Mouse (Mus musculus): ENCODE results near the gene Ndufv3. TPM values are rescaled to one million over a fixed set of nuclear protein-coding genes. Genes with fewer than 3 reads are reported as not detected.
A peak's percentile ranks its signal among the peaks of the same experiment; 100 is the strongest.

Ndufv3 gene
- 249 and 258 TPM in 2 replicates for polyA plus RNA-seq (2016; fragmentation: Nextera tagmentation; extraction: Ambion mirVana)

DNA sequence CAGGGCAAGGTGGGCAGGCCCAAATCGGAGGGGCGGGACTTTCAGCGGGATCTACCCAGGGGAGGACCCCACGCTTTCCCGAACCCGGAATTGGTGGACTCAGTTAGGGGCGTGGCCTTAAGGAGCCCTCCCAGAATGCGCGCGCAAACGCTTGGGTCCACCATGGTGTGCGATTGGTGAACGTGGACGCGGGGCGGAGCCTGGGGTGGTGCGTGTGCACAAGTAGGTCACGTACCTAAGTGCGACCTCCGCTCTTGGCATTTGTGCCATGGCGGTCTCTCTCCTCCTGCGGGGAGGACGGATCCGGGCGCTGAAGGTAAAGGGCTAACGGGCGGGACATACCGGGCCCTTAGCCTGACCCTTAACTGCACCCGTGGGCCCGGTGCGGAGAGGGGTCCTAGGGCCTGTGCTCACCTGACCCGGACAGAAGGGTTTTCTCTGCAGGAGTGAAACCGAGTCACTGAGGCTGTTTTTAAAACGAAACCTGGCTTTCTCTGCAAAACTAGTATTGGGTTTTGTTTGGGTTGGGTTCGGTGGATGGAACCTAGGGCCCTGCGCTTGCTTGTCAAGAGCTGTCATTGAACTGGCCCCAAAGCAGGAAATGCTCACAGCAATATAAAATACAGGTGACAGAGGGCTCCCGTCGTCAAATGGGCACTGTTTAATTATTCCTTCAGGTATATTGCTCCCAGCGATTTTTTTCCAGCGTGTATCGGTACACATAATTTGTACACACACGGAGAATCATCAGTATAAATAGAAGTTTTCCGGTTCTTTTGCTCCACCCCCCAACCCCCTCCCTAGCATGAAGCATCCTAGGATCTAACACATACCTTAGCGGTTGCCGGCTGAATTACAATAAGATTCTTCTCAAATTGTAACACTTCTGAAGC is at the start of gene Ndufv3, which contains the start of gene Wdr4:
Gene Ndufv3 (plus strand): TSS at position 170 of the 893 bp plus-strand sequence.
Gene Wdr4 (minus strand): TSS at position 35 of the 893 bp plus-strand sequence.
- H3K27ac ChIP-seq (replicated peaks), result peak within 1 kb of the TSS; percentile 89
- H3K9me3 ChIP-seq (replicated peaks), result no peaks in the 10 kb centered on the region
- peak within 1 kb of the TSS; percentile 85 for H3K4me3 ChIP-seq
- under 1% methylated on average over 45 of the region's 45 CpGs for WGBS
- DNase-seq (ENCODE audit: low spot score), result peak; percentile 97
- no peaks in the 10 kb centered on the region for H3K27me3 ChIP-seq (ENCODE audit: low read depth, poor library complexity, severe bottlenecking)
- peaks cover 31% of the 10 kb centered on the region for H3K36me3 ChIP-seq
- H3K4me1 ChIP-seq, result peaks cover 23% of the 10 kb centered on the region

DNA sequence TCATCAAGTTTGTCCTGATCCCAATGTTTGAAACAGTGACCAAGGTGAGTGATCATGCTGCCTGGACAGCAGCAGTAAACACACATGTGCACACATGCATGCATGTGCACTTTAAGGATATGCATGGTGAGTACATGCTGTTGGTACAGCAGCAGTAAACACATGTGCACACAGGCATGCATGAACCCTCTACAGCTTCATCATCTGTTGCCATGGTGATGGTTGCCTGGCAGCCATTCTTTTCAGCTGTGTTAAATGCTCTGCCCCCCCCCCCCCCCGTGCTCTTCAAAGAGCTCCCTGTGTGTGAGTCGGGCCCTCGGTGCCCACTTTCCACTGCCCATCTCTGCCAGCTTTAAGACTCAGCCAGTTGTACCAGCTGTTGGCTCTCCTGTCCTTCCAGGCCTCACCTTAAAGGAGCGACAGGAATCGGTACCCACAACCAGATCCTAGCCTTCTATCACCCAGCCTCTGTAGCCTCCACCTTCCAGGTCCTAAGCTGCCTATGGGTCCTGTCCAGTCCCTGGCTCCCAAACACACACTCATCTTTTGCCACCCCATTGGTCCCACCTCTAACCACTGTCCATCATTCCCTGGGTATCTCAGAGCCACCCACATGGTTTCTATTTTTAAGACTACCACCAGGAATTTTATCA is 49.0 kb upstream of the Ndufv3 start:
- Histone ChIP-seq H3K4me1 (peaks cover 14% of the 10 kb centered on the region), H3K36me3 (peaks cover 41% of the 10 kb centered on the region), H3K4me3 (no peak overlapping the region), H3K9me3 (replicated peaks) (no peaks in the 10 kb centered on the region), H3K27ac (replicated peaks) (no peak overlapping the region), H3K27me3 (ENCODE audit: low read depth, poor library complexity, severe bottlenecking) (no peaks in the 10 kb centered on the region)
- peak; percentile 39 for DNase-seq (ENCODE audit: low spot score)
- 74% methylated on average over 5 of the region's 5 CpGs for WGBS

DNA sequence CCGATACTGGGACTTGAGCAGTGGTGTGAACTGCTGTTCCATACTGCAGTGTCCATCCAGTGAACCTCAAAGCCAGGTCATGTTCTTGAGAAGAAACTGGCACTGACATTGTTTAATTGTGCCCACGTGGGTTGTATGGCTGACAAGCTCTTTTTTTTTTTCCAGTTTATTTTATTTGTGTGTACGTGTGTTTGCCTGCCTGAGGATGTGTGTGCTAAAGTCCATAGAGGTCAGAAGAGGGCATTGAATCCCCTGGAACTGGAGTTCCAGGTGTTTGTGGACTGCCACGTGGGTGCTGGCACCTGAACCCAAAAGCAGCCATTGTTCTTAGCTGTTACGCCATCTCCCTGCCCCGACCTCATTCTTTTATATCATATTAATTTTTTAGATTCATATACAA is 45.5 kb upstream of the Ndufv3 start:
- no peak for DNase-seq (ENCODE audit: low spot score)
- peaks cover 24% of the 10 kb centered on the region for H3K4me1 ChIP-seq
- 85% methylated on average over 6 of the region's 6 CpGs for WGBS
- H3K27me3 ChIP-seq (ENCODE audit: low read depth, poor library complexity, severe bottlenecking), result no peaks in the 10 kb centered on the region
- peaks cover 18% of the 10 kb centered on the region; the same call in 1 of the 2 replicates for H3K36me3 ChIP-seq
- no peak overlapping the region for H3K4me3 ChIP-seq
- no peak overlapping the region for H3K27ac ChIP-seq (replicated peaks)
- H3K9me3 ChIP-seq (replicated peaks), result no peaks in the 10 kb centered on the region

DNA sequence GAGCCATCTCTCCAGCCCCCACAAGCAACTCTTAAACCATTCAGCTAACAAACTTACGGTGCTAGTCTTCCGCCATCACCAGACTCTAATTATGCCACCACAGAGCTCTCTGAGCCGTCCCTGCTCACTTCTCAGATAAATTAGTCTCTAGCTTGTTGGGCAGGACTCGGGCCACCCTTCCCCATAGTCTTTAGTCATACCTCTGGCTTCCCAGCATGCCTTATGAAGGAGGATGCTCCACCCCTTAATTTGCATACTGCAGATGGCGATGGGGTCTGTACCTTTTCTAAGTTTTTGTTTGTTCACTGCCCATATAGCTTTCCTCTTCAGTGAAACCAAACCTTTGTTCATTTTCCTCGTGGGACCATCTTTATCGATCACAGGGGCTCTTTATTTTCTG is 41.3 kb upstream of the Ndufv3 start:
- no peak overlapping the region for H3K4me3 ChIP-seq
- H3K36me3 ChIP-seq, result peaks cover 6% of the 10 kb centered on the region; the same call in 1 of the 2 replicates
- WGBS, result 84% methylated on average over 7 of the region's 7 CpGs
- no peak for DNase-seq (ENCODE audit: low spot score)
- H3K4me1 ChIP-seq, result peaks cover 12% of the 10 kb centered on the region
- H3K9me3 ChIP-seq (replicated peaks), result no peaks in the 10 kb centered on the region
- H3K27me3 ChIP-seq (ENCODE audit: low read depth, poor library complexity, severe bottlenecking), result no peaks in the 10 kb centered on the region
- H3K27ac ChIP-seq (replicated peaks), result no peak overlapping the region

DNA sequence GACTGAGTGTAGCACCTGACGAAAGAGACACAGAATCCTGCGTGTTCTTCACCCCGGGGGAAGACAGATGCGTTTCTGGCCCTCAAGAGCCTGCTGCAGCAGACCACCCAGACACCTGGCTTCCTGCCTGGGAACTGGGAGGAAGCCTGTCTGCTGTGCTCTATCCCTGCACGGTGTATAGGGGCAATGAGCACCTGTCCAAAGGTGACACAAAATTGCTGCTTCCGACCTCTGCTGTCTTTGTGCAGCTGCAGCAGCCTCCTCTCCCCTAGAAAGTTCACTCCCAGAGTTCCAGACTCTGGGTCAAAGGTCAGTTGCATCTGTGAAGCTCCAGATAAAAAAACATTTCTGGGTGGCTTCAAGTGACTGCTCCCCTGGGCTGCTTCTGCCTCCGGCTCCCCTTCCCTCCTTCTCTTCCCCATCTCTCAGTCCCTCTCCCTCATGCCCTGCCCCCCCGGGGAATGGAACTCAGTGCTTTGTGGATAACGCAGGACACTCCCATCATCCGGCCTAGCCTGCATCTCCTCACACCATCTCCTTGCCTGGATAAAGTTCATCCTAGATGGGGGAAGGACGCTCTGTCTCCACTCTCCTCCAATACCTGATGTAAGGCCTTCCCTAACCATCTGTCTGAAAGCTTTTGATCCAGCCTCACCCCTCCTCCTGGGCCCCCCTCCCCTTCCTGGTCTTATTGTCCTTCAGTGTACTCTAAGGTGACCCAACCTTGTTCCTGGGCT is 40.6 kb upstream of the Ndufv3 start:
- Histone ChIP-seq H3K4me3 (no peak overlapping the region), H3K27ac (replicated peaks) (peak overlapping the region; percentile 33; the same call in 1 of the 2 replicates), H3K27me3 (ENCODE audit: low read depth, poor library complexity, severe bottlenecking) (no peaks in the 10 kb centered on the region), H3K9me3 (replicated peaks) (no peaks in the 10 kb centered on the region), H3K36me3 (peaks cover 6% of the 10 kb centered on the region; the same call in 1 of the 2 replicates), H3K4me1 (peaks cover 12% of the 10 kb centered on the region)
- DNase-seq (ENCODE audit: low spot score), result no peak
- 67% methylated on average over 11 of the region's 11 CpGs for WGBS

DNA sequence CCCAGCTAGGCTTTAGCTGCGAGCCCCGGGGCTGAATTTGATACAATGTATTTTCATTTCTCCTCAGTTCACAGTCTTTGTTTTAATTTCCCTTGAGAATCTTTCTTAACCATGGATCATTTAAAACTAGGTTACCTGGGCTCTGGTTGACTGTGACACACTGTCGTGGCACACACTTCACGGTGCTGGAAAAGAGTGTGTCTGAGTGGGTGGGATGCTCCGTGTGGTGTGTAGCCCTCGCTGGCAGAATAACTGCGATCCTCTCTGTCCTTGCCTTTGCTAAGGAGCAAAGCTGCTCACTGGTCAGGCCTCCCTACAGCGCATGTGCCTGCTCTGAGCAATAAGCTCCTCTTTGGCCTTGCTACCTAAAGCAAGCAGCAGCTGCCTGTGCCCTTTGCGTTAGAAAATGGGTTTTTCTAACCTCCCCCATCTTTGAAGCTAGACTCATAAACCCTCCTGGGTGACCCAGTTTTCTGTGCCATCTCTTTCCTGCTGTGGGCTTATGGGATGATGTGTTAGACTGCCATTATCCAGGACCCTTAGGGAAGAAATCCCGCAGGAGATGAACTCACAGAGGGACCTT is 33.2 kb upstream of the Ndufv3 start:
- H3K27ac ChIP-seq (replicated peaks), result peak overlapping the region; percentile 46; the same call in 1 of the 2 replicates
- WGBS, result 82% methylated on average over 10 of the region's 10 CpGs

DNA sequence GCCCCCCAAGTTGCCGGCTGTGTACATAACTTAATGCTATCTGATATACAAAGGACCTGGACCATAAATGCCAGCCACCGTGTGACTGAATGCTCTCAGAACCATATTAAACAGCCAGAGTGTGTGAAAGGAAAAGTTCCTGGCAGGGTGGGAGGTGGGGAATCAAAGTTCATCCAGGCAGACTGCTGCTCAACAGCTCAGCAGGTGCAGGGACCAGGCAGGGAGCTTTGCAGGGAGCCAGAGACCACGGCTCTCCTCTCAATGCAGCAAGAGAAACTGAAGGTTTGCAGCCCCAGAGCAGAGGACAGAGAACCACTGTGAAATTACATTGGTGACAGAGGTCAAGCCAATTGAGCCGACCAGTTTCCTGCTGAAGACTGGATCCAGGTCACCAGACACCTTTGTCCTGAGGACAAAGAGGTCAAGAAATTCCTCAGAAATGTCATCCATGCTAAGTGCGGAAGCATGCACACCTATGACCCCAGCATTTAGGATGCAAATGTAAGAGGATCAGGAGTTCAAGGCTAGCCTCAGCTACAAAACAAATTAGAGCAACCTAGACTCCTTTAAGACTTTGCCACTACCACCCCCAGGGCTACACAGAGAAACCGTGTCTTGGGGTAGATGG is 32.4 kb upstream of the Ndufv3 start:
- 29% methylated on average over 6 of the region's 6 CpGs for WGBS
- Histone ChIP-seq H3K27ac (replicated peaks) (peak overlapping the region; percentile 46; the same call in 1 of the 2 replicates), H3K4me3 (no peak overlapping the region), H3K4me1 (peaks cover 13% of the 10 kb centered on the region), H3K36me3 (no peaks in the 10 kb centered on the region), H3K27me3 (ENCODE audit: low read depth, poor library complexity, severe bottlenecking) (no peaks in the 10 kb centered on the region), H3K9me3 (replicated peaks) (no peaks in the 10 kb centered on the region)
- DNase-seq (ENCODE audit: low spot score), result no peak

More for the DNA sequence above, 33.2 kb upstream of the Ndufv3 start:
- no peak overlapping the region for H3K4me3 ChIP-seq
- no peaks in the 10 kb centered on the region for H3K36me3 ChIP-seq
- DNase-seq (ENCODE audit: low spot score), result no peak
- peaks cover 13% of the 10 kb centered on the region for H3K4me1 ChIP-seq
- H3K9me3 ChIP-seq (replicated peaks), result no peaks in the 10 kb centered on the region
- no peaks in the 10 kb centered on the region for H3K27me3 ChIP-seq (ENCODE audit: low read depth, poor library complexity, severe bottlenecking)

DNA sequence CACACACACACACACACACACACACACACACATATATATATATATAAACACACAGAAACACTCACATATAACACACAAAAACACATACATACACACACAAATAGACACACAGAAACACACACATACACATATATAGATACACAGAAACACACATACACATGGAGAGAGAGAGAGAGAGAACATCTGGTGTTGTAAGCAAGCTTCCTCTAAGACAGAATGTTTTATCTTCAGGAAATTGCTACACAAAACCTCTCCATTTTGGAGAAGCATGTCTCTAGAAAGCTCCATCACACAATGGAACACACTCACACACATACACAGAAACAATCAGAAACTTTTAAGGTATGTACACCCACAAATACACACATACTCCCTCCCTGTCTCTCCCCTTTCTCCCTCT is 28.6 kb upstream of the Ndufv3 start:
- H3K4me1 ChIP-seq, result peaks cover 13% of the 10 kb centered on the region
- H3K36me3 ChIP-seq, result peaks cover 15% of the 10 kb centered on the region
- no peak overlapping the region for H3K4me3 ChIP-seq
- no peaks in the 10 kb centered on the region for H3K27me3 ChIP-seq (ENCODE audit: low read depth, poor library complexity, severe bottlenecking)
- no peaks in the 10 kb centered on the region for H3K9me3 ChIP-seq (replicated peaks)
- no peak for DNase-seq (ENCODE audit: low spot score)
- no peak overlapping the region for H3K27ac ChIP-seq (replicated peaks)

DNA sequence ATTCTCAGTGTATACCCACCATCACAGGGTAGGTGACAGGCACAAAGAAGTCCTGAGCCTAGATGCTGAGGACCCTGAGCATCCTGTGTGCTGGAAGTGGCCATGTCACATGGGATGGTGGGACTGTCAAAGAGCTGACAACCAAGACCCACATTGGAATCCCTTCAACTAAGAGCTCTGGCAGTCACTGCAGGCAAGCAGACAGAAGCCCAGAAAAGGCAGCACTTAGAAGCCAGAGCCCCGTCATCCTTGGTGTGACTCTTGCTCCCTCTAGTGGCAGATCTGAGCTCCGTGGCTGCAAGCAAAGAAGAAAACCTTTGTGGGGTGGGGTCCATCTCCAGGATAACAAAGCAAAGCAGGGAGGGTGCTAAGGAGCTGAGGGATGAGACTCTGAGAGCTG is 27.5 kb upstream of the Ndufv3 start:
- H3K36me3 ChIP-seq, result peaks cover 26% of the 10 kb centered on the region
- H3K9me3 ChIP-seq (replicated peaks), result no peaks in the 10 kb centered on the region
- WGBS, result 0% methylated on average over 2 of the region's 2 CpGs
- peak; percentile 82 for DNase-seq (ENCODE audit: low spot score)
- no peak overlapping the region for H3K4me3 ChIP-seq
- peaks cover 4% of the 10 kb centered on the region for H3K4me1 ChIP-seq
- no peak overlapping the region for H3K27ac ChIP-seq (replicated peaks)
- H3K27me3 ChIP-seq (ENCODE audit: low read depth, poor library complexity, severe bottlenecking), result no peaks in the 10 kb centered on the region

DNA sequence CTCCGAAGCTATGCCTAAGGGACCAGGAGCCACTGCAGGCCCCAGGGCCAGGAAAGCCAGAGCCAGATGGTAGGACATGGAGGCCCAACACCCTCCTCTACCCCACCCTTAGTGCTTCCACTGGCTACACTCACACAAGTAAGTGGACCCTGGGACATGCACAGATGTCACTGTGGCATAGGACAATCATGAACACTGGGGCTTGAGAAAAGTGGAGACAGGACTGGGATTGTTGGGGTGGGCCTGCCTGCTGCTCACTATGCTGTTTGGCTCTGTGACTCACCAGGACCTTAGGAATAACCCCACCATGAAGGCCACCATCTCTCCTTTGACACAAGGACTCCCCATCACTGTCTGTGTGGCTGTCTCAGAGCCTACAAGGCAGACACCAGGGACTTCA is 24.9 kb upstream of the Ndufv3 start:
- 83% methylated on average over 1 of the region's 1 CpGs for WGBS

DNA sequence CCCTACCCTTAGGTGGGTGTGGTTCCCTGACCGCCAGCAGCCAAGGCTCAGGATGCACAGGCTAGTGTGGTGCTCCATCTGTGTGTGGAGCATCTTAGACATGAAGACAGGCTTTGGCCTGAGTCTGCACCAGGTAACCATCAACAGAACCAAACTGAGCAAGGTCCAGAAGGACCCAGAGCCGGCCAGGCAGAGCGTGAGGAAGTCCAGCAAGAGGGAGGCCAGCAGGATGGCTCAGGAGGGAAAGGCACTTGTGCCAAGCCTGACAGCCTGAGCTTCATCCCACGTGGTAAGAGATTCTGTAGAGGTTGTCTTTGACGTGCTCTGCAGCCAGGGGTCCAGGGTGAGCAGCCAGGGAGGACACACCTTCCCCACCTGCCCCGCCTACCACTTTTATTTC is 22.2 kb upstream of the Ndufv3 start:
- 90% methylated on average over 6 of the region's 6 CpGs for WGBS
- no peak for DNase-seq (ENCODE audit: low spot score)
- Histone ChIP-seq H3K27me3 (ENCODE audit: low read depth, poor library complexity, severe bottlenecking) (no peaks in the 10 kb centered on the region), H3K4me3 (no peak overlapping the region), H3K4me1 (no peaks in the 10 kb centered on the region), H3K9me3 (replicated peaks) (no peaks in the 10 kb centered on the region), H3K27ac (replicated peaks) (no peak overlapping the region), H3K36me3 (peaks cover 79% of the 10 kb centered on the region)

More for the DNA sequence above, 24.9 kb upstream of the Ndufv3 start:
- Histone ChIP-seq H3K9me3 (replicated peaks) (no peaks in the 10 kb centered on the region), H3K36me3 (peaks cover 52% of the 10 kb centered on the region), H3K27me3 (ENCODE audit: low read depth, poor library complexity, severe bottlenecking) (no peaks in the 10 kb centered on the region), H3K27ac (replicated peaks) (no peak overlapping the region), H3K4me3 (no peak overlapping the region), H3K4me1 (no peaks in the 10 kb centered on the region)
- no peak for DNase-seq (ENCODE audit: low spot score)

DNA sequence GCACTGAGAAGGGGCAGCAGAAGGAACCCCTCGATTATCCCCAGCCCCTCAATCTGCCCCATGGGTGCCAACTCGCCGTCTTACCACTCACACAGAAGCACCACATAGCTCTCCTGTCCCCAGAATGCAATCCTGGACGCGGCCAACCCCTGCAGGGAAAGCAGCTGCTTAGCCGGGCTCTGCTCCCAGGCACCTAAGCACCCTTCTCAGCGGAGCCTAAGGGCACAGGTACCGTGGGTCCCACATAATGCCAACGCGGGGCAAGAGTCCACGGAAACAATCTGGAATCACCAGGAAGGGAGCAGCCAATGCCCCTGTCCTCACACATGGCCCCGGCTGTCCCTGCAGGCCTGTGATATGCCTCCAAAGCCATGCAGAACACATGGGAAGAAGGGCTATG is 20.2 kb upstream of the Ndufv3 start:
- WGBS, result 96% methylated on average over 12 of the region's 12 CpGs
- Histone ChIP-seq H3K36me3 (peaks cover 99% of the 10 kb centered on the region), H3K27me3 (ENCODE audit: low read depth, poor library complexity, severe bottlenecking) (no peaks in the 10 kb centered on the region), H3K9me3 (replicated peaks) (no peaks in the 10 kb centered on the region), H3K4me3 (no peak overlapping the region), H3K4me1 (peaks cover 6% of the 10 kb centered on the region), H3K27ac (replicated peaks) (no peak overlapping the region)
- DNase-seq (ENCODE audit: low spot score), result no peak

Data from midbrain, embryonic 10.5 days (tissue).